ENCODE assay signal across 21 mouse cellular contexts in genomic region chr10:78461767-78462166, GRCm38 (mm10). TPM values are rescaled to one million over a fixed set of nuclear protein-coding genes. Genes with fewer than 3 reads are reported as not detected.
A peak's percentile ranks its signal among the peaks of the same experiment; 100 is the strongest.
DNase-seq lines count a peak whose midpoint lies in the region; ATAC-seq and TF ChIP-seq lines count a peak whose summit lies in the region.
"Had no signal": no experiment of that assay in that cellular context is flagged by ENCODE, and none has a peak within 500 bp of the region (broad histone marks: within the 10 kb centered on the region; RNA-seq: fewer than 3 reads in every experiment).

No protein-coding gene starts in this region.

- no peak for ATAC-seq in lung, embryonic 14.5 days (ENCODE audit: insufficient read depth)
- ATAC-seq in erythroblast, adult 5-6 weeks (replicated peaks; ENCODE audit: low FRiP score, poor library complexity, severe bottlenecking), result no peak
- ATAC-seq: forebrain, embryonic 15.5 days had no signal

- DNase-seq in gastrocnemius, adult 2 months, result no peak
- DNase-seq in gastrocnemius, adult 8-10 months (ENCODE audit: low spot score in 2 of 2), result no peak
- DNase-seq in lung, embryonic 14.5 days, result no peak
- no peak for DNase-seq in lung, postnatal 36 days
- DNase-seq in B cell, adult 2 months, result peak; percentile 52 to 57
- no peak for DNase-seq in adrenal gland, adult (ENCODE audit: inconsistent age in 2 of 2, low spot score in 1 of 2)
- DNase-seq: kidney, adult 9 months; right cerebral cortex, adult 18-20 months had no signal

- no peak overlapping the region for H3K4me2 ChIP-seq in lung, embryonic 14.5 days
- H3K4me2 ChIP-seq: embryonic facial prominence, embryonic 12.5 days; forebrain, embryonic 15.5 days; limb, embryonic 13.5 days had no signal

- peak; percentile 28; the same call in 1 of the 2 replicates for TF ChIP-seq CTCF in gastrocnemius, adult 2 months (IDR thresholded peaks at IDR 0.05)
- TF ChIP-seq CTCF in lung, embryonic 14.5 days (IDR thresholded peaks at IDR 0.05; ENCODE audit: low read depth), result peak; percentile 36
- peak; percentile 42; the same call in 1 of the 2 replicates for TF ChIP-seq CTCF in bone marrow, adult 2 months (IDR thresholded peaks at IDR 0.05; ENCODE audit: control insufficient read depth, insufficient read depth, low read length)

- no peak overlapping the region for H3K27ac ChIP-seq in gastrocnemius, adult 2 months
- H3K27ac ChIP-seq in lung, embryonic 14.5 days (ENCODE audit: low read depth), result no peak overlapping the region
- H3K27ac ChIP-seq in bone marrow, adult 2 months (ENCODE audit: control insufficient read depth, insufficient read depth, low read depth, low read length, poor library complexity), result no peak overlapping the region
- H3K27ac ChIP-seq: embryonic facial prominence, embryonic 12.5 days; forebrain, embryonic 15.5 days; hindbrain, embryonic 10.5 days; limb, embryonic 13.5 days; midbrain, embryonic 10.5 days had no signal

- peaks cover 14% of the 10 kb centered on the region for H3K4me1 ChIP-seq in lung, embryonic 14.5 days (ENCODE audit: insufficient read depth)
- peaks cover 3% of the 10 kb centered on the region; the same call in 1 of the 2 replicates for H3K4me1 ChIP-seq in bone marrow, adult 2 months (ENCODE audit: control insufficient read depth, insufficient read depth, low read length)

- H3K9ac ChIP-seq in lung, embryonic 14.5 days, result no peak overlapping the region
- H3K9ac ChIP-seq: embryonic facial prominence, embryonic 12.5 days; forebrain, embryonic 15.5 days had no signal

- H3K4me3 ChIP-seq in gastrocnemius, adult 2 months, result no peak overlapping the region
- no peak overlapping the region for H3K4me3 ChIP-seq in lung, embryonic 14.5 days (ENCODE audit: low read depth, low read length)
- H3K4me3 ChIP-seq in bone marrow, adult 2 months (replicated peaks; ENCODE audit: control insufficient read depth, low read depth, low read length), result no peak overlapping the region
- H3K4me3 ChIP-seq: embryonic facial prominence, embryonic 12.5 days; forebrain, embryonic 15.5 days; hindbrain, embryonic 10.5 days; limb, embryonic 13.5 days; midbrain, embryonic 10.5 days had no signal

- intact Hi-C loops in gastrocnemius, adult 2 months (cut with DNase I), result loop anchor here (10.0 kb wide), 1 partner anchor 113 kb away; the partner anchor contains the start of gene Ilvbl

- H3K9me3 ChIP-seq in lung, embryonic 14.5 days (ENCODE audit: low read depth, low read length), result no peaks in the 10 kb centered on the region
- H3K9me3 ChIP-seq: embryonic facial prominence, embryonic 12.5 days; forebrain, embryonic 15.5 days; hindbrain, embryonic 10.5 days; limb, embryonic 13.5 days; midbrain, embryonic 10.5 days had no signal

- WGBS in lung, embryonic 14.5 days, result 73% methylated on average over 4 of the region's 4 CpGs
- WGBS in bone marrow, adult 2 months, result 71% methylated on average over 4 of the region's 4 CpGs

- H3K36me3 ChIP-seq in lung, embryonic 14.5 days (ENCODE audit: insufficient read depth), result no peaks in the 10 kb centered on the region
- H3K36me3 ChIP-seq: embryonic facial prominence, embryonic 12.5 days; forebrain, embryonic 15.5 days; hindbrain, embryonic 10.5 days; limb, embryonic 13.5 days; midbrain, embryonic 10.5 days had no signal

- H3K27me3 ChIP-seq in lung, embryonic 14.5 days (ENCODE audit: insufficient read depth, low read length), result no peaks in the 10 kb centered on the region
- H3K27me3 ChIP-seq: forebrain, embryonic 15.5 days; limb, embryonic 13.5 days had no signal

- TF ChIP-seq POLR2A in bone marrow, adult 2 months (IDR thresholded peaks at IDR 0.05; ENCODE audit: borderline replicate concordance, control insufficient read depth, low read depth, low read length), result no peak

RNA-seq across cellular contexts. Expression of gene Pdxk, which starts 3.0 kb away (rescaled TPM):
- total RNA-seq in gastrocnemius, adult 2 months (2021), result 10 to 100 TPM in 1 of 2 experiments, 1 to 10 TPM in 1; 5.1 to 10.4 TPM
- 1 to 10 TPM; 5.0 to 6.9 (median 6.3) TPM for total RNA-seq in gastrocnemius, adult 8-10 months (2022)
- polyA plus RNA-seq in lung, embryonic 14.5 days (2014; fragmentation: Nextera tagmentation; extraction: Ambion mirVana), result 5.9 and 6.9 TPM in 2 replicates
- polyA plus RNA-seq in bone marrow, adult 2 months (2011; ENCODE audit: insufficient read depth, insufficient read length, low replicate concordance, missing spikeins), result 2.2 and 3.3 TPM in 2 replicates
- 2.9 and 6.3 TPM in 2 replicates for total RNA-seq in erythroblast, adult 5-6 weeks (2015; ENCODE audit: low replicate concordance)
- total RNA-seq in erythroblast, adult 5-6 weeks (2017; ENCODE audit: low replicate concordance), result 1.4 TPM in 2 replicates

RNA-seq across cellular contexts. Expression of gene Cstb, which starts 36.3 kb away (rescaled TPM):
- 10 to 100 TPM; 11.9 to 15.3 TPM for total RNA-seq in gastrocnemius, adult 2 months (2021)
- 10 to 100 TPM in 3 of 4 experiments, 1 to 10 TPM in 1; 7.8 to 12.6 (median 11.0) TPM for total RNA-seq in gastrocnemius, adult 8-10 months (2022)
- polyA plus RNA-seq in lung, embryonic 14.5 days (2014; fragmentation: Nextera tagmentation; extraction: Ambion mirVana), result 201 and 211 TPM in 2 replicates
- 41.1 and 77.8 TPM in 2 replicates for polyA plus RNA-seq in bone marrow, adult 2 months (2011; ENCODE audit: insufficient read depth, insufficient read length, low replicate concordance, missing spikeins)
- 17.7 and 24.9 TPM in 2 replicates for total RNA-seq in erythroblast, adult 5-6 weeks (2015; ENCODE audit: low replicate concordance)
- total RNA-seq in erythroblast, adult 5-6 weeks (2017; ENCODE audit: low replicate concordance), result 3.3 and 10.0 TPM in 2 replicates

RNA-seq across cellular contexts. Expression of gene Rrp1, which starts 48.9 kb away (rescaled TPM):
- total RNA-seq in gastrocnemius, adult 2 months (2021), result 10 to 100 TPM; 63.5 to 66.4 TPM
- total RNA-seq in gastrocnemius, adult 8-10 months (2022), result 10 to 100 TPM; 54.6 to 63.3 (median 59.5) TPM
- polyA plus RNA-seq in lung, embryonic 14.5 days (2014; fragmentation: Nextera tagmentation; extraction: Ambion mirVana), result 239 and 249 TPM in 2 replicates
- polyA plus RNA-seq in bone marrow, adult 2 months (2011; ENCODE audit: insufficient read depth, insufficient read length, low replicate concordance, missing spikeins), result 80.6 and 132 TPM in 2 replicates
- 4.8 and 17.3 TPM in 2 replicates for total RNA-seq in erythroblast, adult 5-6 weeks (2015; ENCODE audit: low replicate concordance)
- 44.9 and 46.9 TPM in 2 replicates for total RNA-seq in erythroblast, adult 5-6 weeks (2017; ENCODE audit: low replicate concordance)

RNA-seq across cellular contexts. Expression of gene Olfr1358, which starts 55.5 kb away (rescaled TPM):
- total RNA-seq in gastrocnemius, adult 2 months (2021), result not detected
- total RNA-seq in gastrocnemius, adult 8-10 months (2022), result not detected
- polyA plus RNA-seq in lung, embryonic 14.5 days (2014; fragmentation: Nextera tagmentation; extraction: Ambion mirVana), result not detected in 2 replicates
- polyA plus RNA-seq in bone marrow, adult 2 months (2011; ENCODE audit: insufficient read depth, insufficient read length, low replicate concordance, missing spikeins), result not detected in 2 replicates
- total RNA-seq in erythroblast, adult 5-6 weeks (2015; ENCODE audit: low replicate concordance), result not detected in 2 replicates
- not detected in 2 replicates for total RNA-seq in erythroblast, adult 5-6 weeks (2017; ENCODE audit: low replicate concordance)
- total RNA-seq: adrenal gland, adult 18-20 months; ES-E14; heart, adult 8-10 months; layer of hippocampus, postnatal 10 days had no signal
- polyA plus RNA-seq: embryonic facial prominence, embryonic 12.5 days; forebrain, embryonic 15.5 days; hindbrain, embryonic 10.5 days; limb, embryonic 13.5 days; midbrain, embryonic 10.5 days; neural tube, embryonic 11.5 days; stomach, embryonic 14.5 days had no signal

Comparison
In these comparisons a context has a peak if more than half of its experiments do, and no peak if none do; other contexts are left out.
1. DNase-seq: peak in B cell, adult 2 months (2 of 2); none in gastrocnemius, adult 2 months (single experiment), gastrocnemius, adult 8-10 months (0 of 2), lung, embryonic 14.5 days (single experiment), lung, postnatal 36 days (single experiment) and adrenal gland, adult (0 of 2).
2. Peak in every context shown above with its lines, with median percentiles within 50 percentile points of each other: CTCF ChIP-seq.